Mouse (Mus musculus): ENCODE measurements around the gene Aicda. TPM values are rescaled to one million over a fixed set of nuclear protein-coding genes. Genes with fewer than 3 reads are reported as not detected.

The Aicda gene
- total RNA-seq, 2 experiments from 2014 or later = not detected

DNA sequence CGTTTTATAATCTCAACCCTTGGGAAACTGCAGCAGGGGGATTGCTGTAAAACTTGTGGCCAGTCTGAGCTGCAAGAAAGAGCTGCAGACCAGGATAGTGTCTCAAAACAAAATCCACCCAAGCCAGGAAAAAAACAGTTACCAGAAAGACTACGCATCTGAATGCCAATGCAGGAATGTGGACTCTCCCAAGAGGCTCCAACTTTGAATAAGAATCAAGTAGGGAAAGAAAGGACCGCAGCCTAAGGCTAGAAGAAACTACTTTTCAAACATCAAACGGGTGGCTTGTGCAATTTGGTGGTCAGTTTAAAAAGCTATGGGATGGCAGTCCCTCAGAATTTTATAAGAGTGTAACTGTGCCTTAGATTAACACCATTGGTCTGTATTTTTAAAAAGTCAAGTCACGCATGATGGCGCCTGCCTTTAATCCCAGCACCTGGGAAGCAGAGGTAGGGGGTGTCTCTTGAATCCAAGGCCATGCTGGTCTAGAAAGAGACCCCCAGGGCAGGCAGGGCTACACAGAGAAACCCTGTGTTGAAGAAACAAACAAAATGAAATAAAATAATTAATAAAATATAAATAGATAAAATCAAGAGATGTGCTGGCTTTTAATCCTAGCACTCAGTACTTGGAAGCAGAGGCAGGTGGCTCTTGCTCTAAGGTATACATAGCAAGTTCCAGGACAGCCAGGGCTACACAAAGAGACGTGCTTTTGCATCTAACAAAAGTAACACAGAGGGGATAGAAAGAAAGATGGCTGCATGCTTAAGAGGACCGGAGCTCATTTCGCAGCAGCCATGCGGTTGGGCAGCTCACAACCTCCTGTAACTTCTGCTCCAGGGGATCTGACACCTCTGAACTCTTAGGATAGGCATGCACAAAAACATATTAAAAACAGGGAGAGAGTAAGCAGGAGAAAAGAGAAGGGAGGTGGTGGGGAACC, 55.1 kb downstream of the Aicda start:
- no peak for TF ChIP-seq CTCF (conservative IDR thresholded peaks at IDR 0.05)
- no peak overlapping the region for H3K4me3 ChIP-seq
- no peak overlapping the region for H3K27ac ChIP-seq
- DNase-seq (ENCODE audit: low spot score in 2 of 2) = no peak

DNA sequence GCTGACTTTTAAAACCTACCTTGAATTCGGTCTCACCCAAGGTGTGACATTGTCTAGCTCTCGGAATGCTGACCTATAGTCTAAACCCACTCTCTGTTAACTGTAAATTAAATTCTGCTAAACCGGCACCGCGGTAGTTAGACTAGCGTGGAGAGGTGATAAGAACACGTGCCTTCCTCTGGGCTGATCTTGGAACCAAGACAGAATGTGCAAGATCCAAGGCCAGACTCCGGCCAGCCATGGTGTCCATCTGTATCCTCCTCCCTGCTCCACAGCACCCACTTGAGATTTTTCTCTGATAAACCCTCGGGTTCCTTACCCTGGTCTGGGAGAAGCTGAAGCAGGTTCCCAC, 55.8 kb downstream of the Aicda start:
- Histone ChIP-seq H3K4me3 (no peak overlapping the region), H3K27ac (no peak overlapping the region)
- TF ChIP-seq CTCF (conservative IDR thresholded peaks at IDR 0.05) = no peak
- DNase-seq (ENCODE audit: low spot score in 2 of 2) = no peak

DNA sequence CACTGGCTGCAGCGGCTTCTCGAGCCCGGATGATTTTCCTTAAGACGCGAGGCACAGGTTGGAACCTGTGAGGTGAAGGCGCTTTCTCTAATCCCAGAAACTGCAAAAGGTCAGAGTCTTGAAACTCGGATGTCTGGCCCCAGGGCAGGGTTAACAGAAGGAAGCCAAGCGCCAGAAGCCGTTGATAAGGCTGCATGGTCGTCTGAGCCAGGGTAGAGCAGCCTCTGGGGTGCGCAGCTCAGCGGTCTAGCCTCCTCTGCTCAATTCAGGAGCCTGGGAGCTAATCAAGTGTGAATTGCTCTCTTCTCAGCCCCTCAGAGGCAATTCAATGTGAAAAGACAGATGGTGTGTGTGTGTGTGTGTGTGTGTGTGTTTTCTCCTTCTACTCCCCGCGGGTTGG, 56.2 kb downstream of the Aicda start, which contains the start of gene Gdf3:
Gene Gdf3 (minus strand): TSS at position 317 of the 400 bp plus-strand sequence.
- H3K27ac ChIP-seq = no peak within 1 kb of the TSS
- no peak for DNase-seq (ENCODE audit: low spot score in 2 of 2)
- no peak for TF ChIP-seq CTCF (conservative IDR thresholded peaks at IDR 0.05)
- no peak within 1 kb of the TSS for H3K4me3 ChIP-seq

DNA sequence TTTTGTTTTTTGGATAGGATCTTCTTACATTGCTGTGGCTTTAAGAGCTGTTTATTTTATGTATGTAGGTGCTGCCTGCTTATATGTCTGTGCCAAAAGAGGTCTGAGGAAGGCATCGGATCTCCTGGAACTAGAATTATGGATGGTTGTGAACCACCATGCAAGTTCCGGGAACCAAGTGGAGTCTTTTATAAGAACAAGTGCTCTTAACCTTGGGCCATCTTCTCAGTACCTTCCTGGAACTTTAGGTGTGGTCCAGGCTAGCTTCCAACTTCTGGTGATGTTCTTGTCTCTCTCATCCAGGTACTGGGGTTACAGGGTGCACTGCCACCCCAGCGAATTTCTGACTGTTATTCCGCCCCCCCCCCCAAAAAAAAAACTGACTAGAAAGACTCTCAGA, 58.8 kb downstream of the Aicda start:
- Histone ChIP-seq H3K27ac (no peak overlapping the region), H3K4me3 (no peak overlapping the region)
- TF ChIP-seq CTCF (conservative IDR thresholded peaks at IDR 0.05) = no peak
- no peak for DNase-seq (ENCODE audit: low spot score in 2 of 2)

Other genes starting within 250 kb of the Aicda start
- 10 to 100 TPM; 75.9 to 78.9 TPM for gene M6pr, start 245.1 kb upstream of the Aicda start, total RNA-seq (2021)
- gene Phc1, start 213.2 kb upstream of the Aicda start, total RNA-seq (2021) = 10 to 100 TPM; 63.7 to 71.1 TPM
- 10 to 100 TPM; 70.3 to 71.6 TPM for gene Rimklb, start 55.0 kb upstream of the Aicda start, total RNA-seq (2021)
- gene Mfap5, start 48.0 kb upstream of the Aicda start, total RNA-seq (2021) = not detected
- 1 to 10 TPM; 1.5 to 2.3 TPM for gene Apobec1, start 48.6 kb downstream of the Aicda start, total RNA-seq (2021)
- gene Gdf3, start 56.3 kb downstream of the Aicda start, total RNA-seq (2021) = not detected
- gene Dppa3, start 72.6 kb downstream of the Aicda start, total RNA-seq (2021) = not detected
- gene Nanog, start 153.7 kb downstream of the Aicda start, total RNA-seq (2021) = not detected
- 100 to 1,000 TPM; 104 to 109 TPM for gene Slc2a3, start 247.8 kb downstream of the Aicda start, total RNA-seq (2021)

All from layer of hippocampus, adult 2 months (tissue).